Mouse (Mus musculus): ENCODE measurements around the gene Eif4e3.

The Eif4e3 gene

DNA sequence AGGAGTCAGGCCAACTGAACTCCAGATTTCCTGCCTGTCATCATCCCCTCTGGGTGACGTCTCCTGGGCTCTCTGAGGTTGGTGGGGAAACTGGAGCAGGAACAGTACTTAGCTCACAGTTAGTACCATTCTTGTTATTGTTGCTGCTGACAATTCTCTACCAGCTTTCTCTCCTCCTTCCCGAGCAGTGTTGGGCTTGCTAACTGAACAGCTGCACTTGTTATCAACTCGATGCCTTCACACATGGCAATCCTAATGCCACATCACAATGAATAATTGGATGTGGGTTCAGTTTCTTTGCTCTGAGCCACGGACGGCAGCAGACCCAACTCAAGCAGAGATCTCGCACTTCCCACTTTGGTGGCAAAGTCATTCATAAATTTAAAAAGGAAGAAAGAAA is 89.5 kb downstream of the Eif4e3 start:
- intact Hi-C loops (cut with DNase I): no loop called here

DNA sequence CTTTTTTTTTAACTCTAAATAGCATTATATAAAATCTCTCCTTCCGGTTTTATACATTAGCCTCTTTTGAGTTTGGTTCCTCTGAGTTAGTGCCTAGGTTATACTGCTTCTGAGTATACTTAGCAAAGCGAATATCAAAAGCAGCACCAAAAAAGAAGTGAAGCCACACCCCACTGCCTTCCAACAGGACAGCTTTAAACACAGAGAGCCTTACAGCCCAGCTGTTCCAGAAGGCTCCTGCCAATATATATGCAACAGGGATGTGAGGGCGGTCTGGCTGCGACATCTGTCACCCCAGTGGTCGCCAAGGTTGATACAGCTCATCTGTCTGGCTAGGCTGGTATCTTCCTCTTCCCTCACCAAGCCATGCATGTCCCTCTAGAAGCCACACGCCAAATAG is 90.9 kb downstream of the Eif4e3 start:
- intact Hi-C loops (cut with DNase I): no loop called here

Measured in adrenal gland (tissue).